Mouse (Mus musculus) adrenal gland, postnatal 36 days (tissue): ENCODE measurements around the gene Opa1. TPM values are rescaled to one million over a fixed set of nuclear protein-coding genes. Genes with fewer than 3 reads are reported as not detected.

Experiments used
- DNase-seq, 2 experiments: peaks; one replicate each; pipeline ENCODE4 v3.0.0; 2021; ENCODE audit warnings: mixed read lengths in 1 of 2
- total RNA-seq, 2 experiments: library from RNA; stranded (reverse); gene quantifications; 2 replicates each; pipeline ENCODE4 v1.2.3; 2021

Opa1 gene
- total RNA-seq, 2 experiments from 2014 or later = 83.1 to 96.2 TPM

GRCm38 (mm10) chr16:29656187-29656825 is 77.2 kb downstream of the Opa1 start:
- no peak for DNase-seq

DNA sequence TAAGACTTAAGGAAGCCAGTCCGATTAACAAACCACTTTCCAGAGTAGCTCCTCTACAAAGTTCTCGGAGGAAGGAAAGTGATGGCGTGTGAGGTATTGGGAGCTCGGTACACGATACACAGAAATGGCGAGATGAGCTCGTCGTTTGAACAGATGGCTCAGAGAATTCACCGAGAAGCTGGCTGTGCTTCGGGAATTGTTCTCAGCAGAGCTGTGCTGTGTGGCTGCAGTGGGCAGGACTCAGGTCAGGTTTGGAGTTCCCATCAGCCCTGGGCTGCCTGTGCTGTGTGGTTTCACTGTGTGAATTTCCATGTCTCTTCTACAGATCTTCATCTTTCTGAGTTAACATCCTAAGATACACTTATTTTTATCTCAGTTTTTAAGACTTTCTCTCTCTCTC is 77.8 kb downstream of the Opa1 start:
- no peak for DNase-seq

DNA sequence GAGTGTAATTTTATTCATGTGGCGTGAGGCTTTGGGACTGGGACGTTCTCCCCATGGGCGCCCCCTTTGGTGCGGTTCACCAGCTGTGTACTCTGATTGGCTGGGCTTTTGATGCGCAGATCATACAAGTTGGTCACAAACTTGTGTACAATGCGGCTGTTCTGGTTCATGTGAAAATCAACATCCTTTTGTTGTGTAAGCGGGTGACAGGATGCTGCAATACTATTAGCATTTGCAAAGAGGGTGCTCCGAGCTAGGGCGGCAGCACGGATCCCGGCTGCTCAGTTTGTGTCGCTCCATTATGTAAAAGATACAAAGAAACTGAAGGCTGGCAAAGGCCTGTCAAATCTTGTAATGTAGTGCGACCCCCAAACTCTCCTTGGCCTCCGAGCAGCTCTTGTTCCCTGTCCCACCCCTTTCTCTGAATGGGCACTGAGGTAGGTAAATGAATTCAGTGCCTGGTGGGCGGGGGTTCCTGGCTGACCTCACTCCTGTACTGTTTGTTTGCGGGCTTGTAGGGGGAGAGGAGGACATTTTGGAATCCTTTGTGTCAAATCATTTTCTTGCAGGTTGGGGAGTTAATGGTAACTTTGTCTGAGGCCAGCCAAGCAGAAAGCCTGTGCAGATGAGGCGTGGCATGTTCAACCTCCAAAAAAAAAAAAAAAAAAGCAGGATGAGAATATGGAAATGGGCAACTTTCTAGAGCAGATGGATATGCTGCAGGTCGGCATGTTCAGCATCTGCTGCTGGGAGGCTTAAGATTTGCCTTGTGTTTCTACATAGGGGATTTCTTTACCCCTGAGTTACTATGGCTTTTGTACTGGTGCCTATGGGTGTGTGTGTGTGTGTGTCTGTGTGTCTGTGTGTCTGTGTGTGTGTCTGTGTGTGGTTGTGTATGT is 78.8 kb downstream of the Opa1 start:
- peak in 1 of 2 experiments; percentile 8 for DNase-seq

DNA sequence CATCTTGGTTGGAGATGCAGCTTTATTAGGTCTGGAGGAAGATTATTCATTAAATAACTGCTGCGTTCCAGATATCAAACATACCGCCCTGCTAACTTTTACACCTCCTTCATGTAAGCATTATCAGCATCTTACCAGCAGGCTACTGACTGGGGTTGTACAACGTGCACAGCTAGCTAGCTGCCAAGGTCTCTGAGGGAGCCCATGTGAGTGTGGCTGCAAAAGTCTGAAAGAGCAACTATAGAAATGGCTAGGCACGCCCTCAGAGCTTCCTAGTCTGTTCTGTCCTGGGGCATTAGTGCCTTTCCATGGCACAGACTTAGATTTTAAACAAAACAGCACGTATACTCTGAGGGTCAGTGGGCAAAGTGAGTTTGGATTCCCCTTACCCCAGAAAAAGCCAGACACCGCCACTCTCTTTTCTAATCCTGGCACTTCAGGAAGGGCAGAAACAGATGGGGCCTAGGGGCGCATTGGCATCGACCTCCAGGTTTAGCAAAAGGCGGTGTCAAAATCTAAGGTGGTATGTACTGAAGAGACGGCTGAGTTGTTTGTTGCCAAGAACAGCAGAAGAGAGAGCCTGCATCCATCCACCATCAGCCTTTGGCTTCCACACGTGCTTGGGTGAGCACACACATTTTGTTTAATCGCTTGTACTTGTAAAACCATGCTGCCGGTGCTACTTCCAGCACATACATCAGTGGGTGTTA is 80.1 kb downstream of the Opa1 start:
- no peak for DNase-seq

DNA sequence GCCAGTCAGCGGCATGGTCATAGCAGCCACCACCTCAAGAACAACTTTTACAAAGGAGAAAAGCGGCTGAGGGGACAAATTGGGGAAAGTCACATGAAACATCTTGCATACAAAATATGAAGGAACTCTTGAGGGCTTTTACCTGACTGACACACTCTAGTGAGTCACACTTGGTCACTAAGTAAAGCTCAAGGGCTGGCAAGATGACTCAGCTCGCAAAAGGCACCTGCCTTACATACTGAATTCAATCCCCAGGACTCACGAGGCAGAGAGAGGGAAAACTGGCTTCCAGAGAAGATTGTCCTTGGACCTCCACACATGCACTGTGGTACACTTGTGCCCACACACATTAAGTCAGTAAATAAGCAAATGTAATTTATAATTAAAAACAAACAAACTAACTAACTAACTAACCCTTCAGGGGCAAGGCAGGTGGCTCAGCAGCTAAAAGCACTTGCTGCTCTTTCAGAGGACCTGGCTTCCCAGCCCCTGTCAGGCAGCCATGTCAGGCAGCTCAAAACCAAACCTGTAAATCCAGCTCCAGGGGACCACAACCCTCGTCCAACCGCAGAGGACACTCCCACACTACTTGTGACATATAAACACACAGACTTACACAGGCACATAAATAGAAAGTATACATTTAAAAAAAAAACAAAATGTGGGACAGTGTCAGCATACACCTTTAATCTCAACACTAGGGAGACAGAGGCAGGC is 84.1 kb downstream of the Opa1 start:
- peak; percentile 6 to 23 for DNase-seq

- DNase-seq = no peak
Measured at GRCm38 (mm10) chr16:29664392-29664791, 85.3 kb downstream of the Opa1 start.

DNA sequence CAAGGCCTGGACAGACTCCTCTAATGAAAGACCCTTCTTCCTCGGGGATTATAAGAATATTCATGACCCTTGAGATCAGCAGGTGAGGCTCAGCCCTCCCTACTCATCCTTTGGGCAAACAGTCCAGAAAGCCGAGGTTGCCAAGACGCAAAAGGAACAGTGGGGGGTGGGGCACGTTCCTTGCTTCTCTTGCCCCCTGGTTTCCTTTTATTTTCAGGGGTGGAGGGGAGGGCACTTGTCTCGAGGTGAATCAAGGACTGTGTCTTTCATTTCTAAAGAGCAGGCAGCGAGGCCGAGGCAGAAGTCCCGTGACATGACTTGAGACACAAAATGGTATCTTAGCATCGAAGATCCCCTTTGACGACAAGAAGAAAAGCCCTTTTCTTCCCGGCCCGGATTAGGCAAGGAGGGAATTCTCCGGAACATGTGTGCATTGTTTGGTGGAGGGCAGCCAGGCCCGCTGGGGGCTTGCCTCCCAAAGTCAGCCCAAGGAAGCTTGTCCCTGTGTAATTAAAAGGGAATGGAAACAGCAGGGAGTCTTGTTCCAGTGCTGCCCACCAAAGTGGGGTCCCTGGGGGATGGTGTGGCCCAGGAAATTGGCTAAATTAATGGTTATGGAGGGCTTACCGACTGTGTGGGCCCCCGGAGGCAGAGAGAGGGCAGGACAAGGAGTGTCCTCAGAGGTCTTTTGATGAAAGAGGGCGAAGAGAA is 88.0 kb downstream of the Opa1 start:
- DNase-seq = no peak

DNA sequence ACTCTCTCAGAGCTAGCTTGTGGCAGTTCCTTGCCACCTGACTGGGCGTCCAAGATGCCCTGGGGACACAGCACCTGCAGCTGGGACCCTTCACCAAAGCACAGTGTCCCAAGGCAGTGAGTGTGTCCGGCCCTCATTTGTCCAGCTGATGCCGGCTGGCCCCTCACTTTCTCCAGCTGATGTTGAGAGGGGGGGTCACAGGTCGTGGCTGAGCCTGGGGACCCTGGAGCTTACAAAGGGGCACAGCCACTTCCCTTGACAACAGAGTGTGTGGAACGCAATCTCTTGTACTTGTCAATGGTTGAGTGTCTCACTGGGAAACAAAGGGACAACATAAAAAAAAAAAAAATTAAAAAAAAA is 88.5 kb downstream of the Opa1 start:
- no peak for DNase-seq

DNA sequence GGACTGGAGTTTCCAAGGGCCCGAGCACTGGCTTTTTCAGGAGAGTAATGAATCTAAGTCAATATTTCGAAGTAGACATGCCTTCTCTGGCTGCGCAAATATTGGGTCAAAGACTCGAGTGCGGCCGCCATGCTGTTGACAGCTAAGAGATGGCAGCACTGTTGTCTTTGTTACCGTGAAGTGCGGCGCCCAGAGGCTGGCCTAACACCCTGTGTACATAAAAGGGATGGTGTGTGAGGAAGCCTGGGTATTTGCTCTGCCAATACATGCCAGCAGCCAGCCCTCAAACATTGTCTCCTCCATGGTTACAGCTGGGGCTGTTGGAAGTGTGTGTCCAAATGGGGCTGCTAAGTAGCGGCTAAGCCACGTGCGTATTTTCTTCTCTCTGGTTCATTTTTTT is 89.3 kb downstream of the Opa1 start:
- DNase-seq = no peak

- DNase-seq = no peak
Measured at GRCm38 (mm10) chr16:29670806-29671205, 91.7 kb downstream of the Opa1 start.

- no peak for DNase-seq
Measured at GRCm38 (mm10) chr16:29673230-29673629, 94.1 kb downstream of the Opa1 start.

GRCm38 (mm10) chr16:29679607-29680006 is 100.5 kb downstream of the Opa1 start:
- DNase-seq = no peak

- no peak for DNase-seq
Measured at GRCm38 (mm10) chr16:29680548-29681175, 101.5 kb downstream of the Opa1 start.

- no peak for DNase-seq
Measured at GRCm38 (mm10) chr16:29682555-29683431, 103.7 kb downstream of the Opa1 start.

- peak in 1 of 2 experiments; percentile 24 for DNase-seq
Measured at GRCm38 (mm10) chr16:29683563-29683962, 104.4 kb downstream of the Opa1 start.

DNA sequence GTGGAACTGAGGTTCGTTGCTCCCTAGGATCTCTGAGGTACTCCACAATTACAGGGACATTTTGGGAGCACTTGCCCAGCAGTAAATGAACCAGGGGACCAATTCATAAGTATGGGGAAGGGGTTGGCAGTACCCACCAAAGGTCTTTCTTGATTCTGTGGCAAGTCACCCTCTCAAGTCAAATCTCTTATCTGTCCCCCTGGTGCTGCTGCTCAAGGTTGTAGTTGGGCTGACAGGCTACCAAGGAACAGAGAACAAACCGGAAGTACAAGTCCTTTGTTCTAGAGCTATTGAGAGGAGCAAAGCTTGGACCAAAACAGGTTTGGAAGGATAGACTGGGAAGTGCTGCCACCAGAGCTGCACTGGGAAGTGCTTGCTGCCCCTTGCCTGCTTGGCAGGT is 105.0 kb downstream of the Opa1 start:
- DNase-seq = no peak

DNA sequence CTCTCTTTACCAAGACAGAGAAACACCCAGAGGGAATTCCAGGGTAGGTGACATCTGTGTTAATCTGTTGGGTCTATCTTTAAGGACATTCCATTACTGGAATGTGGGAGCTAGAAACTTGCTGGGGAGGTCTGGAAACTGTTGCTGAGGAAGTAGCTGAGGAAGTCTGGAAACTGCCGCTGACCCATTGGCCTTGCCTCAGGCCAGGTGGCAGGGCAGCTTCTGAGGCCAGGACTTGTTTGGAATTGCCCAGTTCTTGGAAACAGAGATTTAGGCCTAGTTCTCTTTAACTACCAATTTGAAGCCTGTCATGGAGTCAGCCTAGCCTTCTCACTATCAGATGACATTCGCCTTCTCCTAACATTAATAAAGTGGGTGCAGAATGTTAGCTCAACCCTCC is 105.5 kb downstream of the Opa1 start:
- DNase-seq = no peak

- DNase-seq = no peak
Measured at GRCm38 (mm10) chr16:29686141-29686540, 107.0 kb downstream of the Opa1 start.

DNA sequence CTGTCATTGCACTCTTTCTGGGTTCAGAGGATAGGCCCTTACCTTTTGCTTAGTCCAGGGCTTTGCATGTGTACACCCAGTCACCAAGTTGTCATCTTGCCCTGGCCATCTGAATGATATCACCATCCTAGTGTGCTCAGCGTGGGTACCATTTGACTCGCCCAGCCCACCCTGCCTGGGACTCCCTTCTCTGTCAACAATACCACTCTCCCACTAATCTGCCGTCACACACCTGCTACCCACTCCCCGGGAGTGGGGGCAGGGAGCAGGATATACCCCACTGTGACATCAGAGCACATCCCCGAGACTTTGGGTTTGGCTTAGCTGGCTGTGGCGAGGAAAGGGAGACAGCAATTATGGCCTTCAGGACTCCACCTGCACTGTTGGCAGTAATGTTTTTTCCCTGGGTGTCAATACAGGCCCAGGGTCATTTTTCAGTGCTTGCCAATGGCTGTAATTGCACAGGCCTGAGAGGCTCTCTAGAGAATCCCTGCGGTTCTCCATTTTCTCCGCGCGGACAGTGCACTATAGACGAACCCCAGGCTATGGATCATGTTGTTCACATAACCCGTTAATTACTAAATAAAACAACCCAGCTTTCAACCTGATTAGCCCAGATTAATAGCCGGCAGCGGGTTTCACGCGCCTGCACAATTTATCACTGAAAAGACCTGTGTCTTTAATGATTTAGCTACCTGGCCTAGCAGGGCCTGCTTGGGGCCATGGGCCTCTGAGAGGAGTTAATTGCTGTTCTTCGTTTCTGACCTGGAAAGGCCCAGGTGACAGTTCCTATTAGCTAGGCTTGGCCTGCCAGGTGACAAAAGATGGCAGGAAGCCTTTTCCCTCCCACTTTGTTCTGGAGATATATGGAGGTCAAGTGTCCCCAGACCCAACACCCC is 109.1 kb downstream of the Opa1 start:
- DNase-seq = no peak
